Mouse (Mus musculus): ENCODE results near the gene Fam189a2. TPM values are rescaled to one million over a fixed set of nuclear protein-coding genes. Genes with fewer than 3 reads are reported as not detected.

Gene Fam189a2
- total and polyA plus RNA-seq, 2 experiments from 2014 or later = 8.3 to 98.9 TPM

GRCm38 (mm10) chr19:24054265-24054664 lies 23.4 kb upstream of the Fam189a2 start:
- H3K9ac ChIP-seq (replicated peaks; ENCODE audit: low read depth, low read length) = 0 out of 2 replicates have a peak overlapping the region, but pooled peaks have one; percentile 6
- H3K27ac ChIP-seq (ENCODE audit: low read depth) = peak overlapping the region; percentile 94
- no peaks in the 10 kb centered on the region for H3K36me3 ChIP-seq (replicated peaks; ENCODE audit: control insufficient read depth, insufficient read depth, low read length)
- TF ChIP-seq EP300 (IDR thresholded peaks at IDR 0.05; ENCODE audit: low read depth) (no peak), CTCF (IDR thresholded peaks at IDR 0.05; ENCODE audit: low read depth) (no peak)
- ATAC-seq (ENCODE audit: insufficient read depth, low read depth) = peak; percentile 14
- DNase-seq (ENCODE audit: low spot score) = no peak
- 52% methylated on average over 5 of the region's 5 CpGs for WGBS
- no peak overlapping the region for H3K4me3 ChIP-seq (ENCODE audit: low read depth, low read length)
- H3K27me3 ChIP-seq (ENCODE audit: control insufficient read depth, insufficient read depth, low read length) = no peaks in the 10 kb centered on the region
- peaks cover 39% of the 10 kb centered on the region for H3K4me1 ChIP-seq (ENCODE audit: control insufficient read depth, insufficient read depth)
- 0 out of 2 replicates have a peak overlapping the region, but pooled peaks have one; percentile 5 for H3K4me2 ChIP-seq (ENCODE audit: low read depth, low read length)
- H3K9me3 ChIP-seq (replicated peaks; ENCODE audit: control insufficient read depth, low read length) = 0 out of 2 replicates have a peak, but pooled peaks cover 3% of the 10 kb centered on the region

- H3K27me3 ChIP-seq (ENCODE audit: control insufficient read depth, insufficient read depth, low read length) = no peaks in the 10 kb centered on the region
- no peak for ATAC-seq (ENCODE audit: insufficient read depth, low read depth)
- WGBS = 51% methylated on average over 2 of the region's 2 CpGs
These were observed 19.7 kb upstream of the Fam189a2 start for GRCm38 (mm10) chr19:24050514-24050913.

GRCm38 (mm10) chr19:24049329-24049728 lies 18.5 kb upstream of the Fam189a2 start:
- ATAC-seq (ENCODE audit: insufficient read depth, low read depth) (peak; percentile 52; the same call in 1 of the 2 replicates), DNase-seq (ENCODE audit: low spot score) (peak; percentile 63)
- Histone ChIP-seq H3K36me3 (replicated peaks; ENCODE audit: control insufficient read depth, insufficient read depth, low read length) (no peaks in the 10 kb centered on the region), H3K27me3 (ENCODE audit: control insufficient read depth, insufficient read depth, low read length) (no peaks in the 10 kb centered on the region), H3K4me3 (ENCODE audit: low read depth, low read length) (no peak overlapping the region), H3K9ac (replicated peaks; ENCODE audit: low read depth, low read length) (no peak overlapping the region), H3K9me3 (replicated peaks; ENCODE audit: control insufficient read depth, low read length) (no peaks in the 10 kb centered on the region), H3K4me1 (ENCODE audit: control insufficient read depth, insufficient read depth) (peaks cover 21% of the 10 kb centered on the region), H3K27ac (ENCODE audit: low read depth) (peak overlapping the region; percentile 82), H3K4me2 (ENCODE audit: low read depth, low read length) (no peak overlapping the region)
- TF ChIP-seq EP300 (IDR thresholded peaks at IDR 0.05; ENCODE audit: low read depth) (0 out of 2 replicates have a peak, but pooled peaks have one; percentile 28), CTCF (IDR thresholded peaks at IDR 0.05; ENCODE audit: low read depth) (no peak)
- 35% methylated on average over 3 of the region's 3 CpGs for WGBS

More at GRCm38 (mm10) chr19:24050514-24050913, 19.7 kb upstream of the Fam189a2 start:
- peaks cover 28% of the 10 kb centered on the region for H3K4me1 ChIP-seq (ENCODE audit: control insufficient read depth, insufficient read depth)
- no peak overlapping the region for H3K4me3 ChIP-seq (ENCODE audit: low read depth, low read length)
- H3K9ac ChIP-seq (replicated peaks; ENCODE audit: low read depth, low read length) = no peak overlapping the region
- H3K36me3 ChIP-seq (replicated peaks; ENCODE audit: control insufficient read depth, insufficient read depth, low read length) = no peaks in the 10 kb centered on the region
- H3K9me3 ChIP-seq (replicated peaks; ENCODE audit: control insufficient read depth, low read length) = no peaks in the 10 kb centered on the region
- no peak overlapping the region for H3K4me2 ChIP-seq (ENCODE audit: low read depth, low read length)
- TF ChIP-seq CTCF (IDR thresholded peaks at IDR 0.05; ENCODE audit: low read depth) (no peak), EP300 (IDR thresholded peaks at IDR 0.05; ENCODE audit: low read depth) (no peak)
- no peak for DNase-seq (ENCODE audit: low spot score)
- peak overlapping the region; percentile 82 for H3K27ac ChIP-seq (ENCODE audit: low read depth)

GRCm38 (mm10) chr19:24046395-24046993 lies 15.7 kb upstream of the Fam189a2 start:
- peak overlapping the region; percentile 92 for H3K27ac ChIP-seq (ENCODE audit: low read depth)
- no peaks in the 10 kb centered on the region for H3K36me3 ChIP-seq (replicated peaks; ENCODE audit: control insufficient read depth, insufficient read depth, low read length)
- ATAC-seq (ENCODE audit: insufficient read depth, low read depth) = peak; percentile 76
- H3K4me2 ChIP-seq (ENCODE audit: low read depth, low read length) = peak overlapping the region; percentile 49
- WGBS = 41% methylated on average over 10 of the region's 10 CpGs
- H3K4me3 ChIP-seq (ENCODE audit: low read depth, low read length) = peak overlapping the region; percentile 31
- TF ChIP-seq EP300 (IDR thresholded peaks at IDR 0.05; ENCODE audit: low read depth) (no peak), CTCF (IDR thresholded peaks at IDR 0.05; ENCODE audit: low read depth) (no peak)
- no peaks in the 10 kb centered on the region for H3K9me3 ChIP-seq (replicated peaks; ENCODE audit: control insufficient read depth, low read length)
- H3K4me1 ChIP-seq (ENCODE audit: control insufficient read depth, insufficient read depth) = peaks cover 13% of the 10 kb centered on the region
- peak; percentile 46 for DNase-seq (ENCODE audit: low spot score)
- no peaks in the 10 kb centered on the region for H3K27me3 ChIP-seq (ENCODE audit: control insufficient read depth, insufficient read depth, low read length)
- 0 out of 2 replicates have a peak overlapping the region, but pooled peaks have one; percentile 1 for H3K9ac ChIP-seq (replicated peaks; ENCODE audit: low read depth, low read length)

GRCm38 (mm10) chr19:24042387-24042786 lies 11.6 kb upstream of the Fam189a2 start:
- no peak overlapping the region for H3K4me2 ChIP-seq (ENCODE audit: low read depth, low read length)
- H3K9ac ChIP-seq (replicated peaks; ENCODE audit: low read depth, low read length) = no peak overlapping the region
- 100% methylated on average over 2 of the region's 2 CpGs for WGBS
- no peak for ATAC-seq (ENCODE audit: insufficient read depth, low read depth)
- no peaks in the 10 kb centered on the region for H3K9me3 ChIP-seq (replicated peaks; ENCODE audit: control insufficient read depth, low read length)
- H3K27ac ChIP-seq (ENCODE audit: low read depth) = no peak overlapping the region
- no peak overlapping the region for H3K4me3 ChIP-seq (ENCODE audit: low read depth, low read length)
- DNase-seq (ENCODE audit: low spot score) = no peak
- H3K36me3 ChIP-seq (replicated peaks; ENCODE audit: control insufficient read depth, insufficient read depth, low read length) = no peaks in the 10 kb centered on the region
- no peaks in the 10 kb centered on the region for H3K27me3 ChIP-seq (ENCODE audit: control insufficient read depth, insufficient read depth, low read length)
- no peaks in the 10 kb centered on the region for H3K4me1 ChIP-seq (ENCODE audit: control insufficient read depth, insufficient read depth)
- no peak for TF ChIP-seq CTCF (IDR thresholded peaks at IDR 0.05; ENCODE audit: low read depth)
- no peak for TF ChIP-seq EP300 (IDR thresholded peaks at IDR 0.05; ENCODE audit: low read depth)

Data from heart, postnatal 0 days (tissue).